Comparison of ENCODE assay signal across 16 mouse cellular contexts in genomic region chr9:69768136-69768875, GRCm38 (mm10). TPM values are rescaled to one million over a fixed set of nuclear protein-coding genes. Genes with fewer than 3 reads are reported as not detected.
DNase-seq lines count a peak whose midpoint lies in the region; ATAC-seq lines count a peak whose summit lies in the region.
"Had no signal": no experiment of that assay in that cellular context is flagged by ENCODE, and none has a peak within 500 bp of the region (broad histone marks: within the 10 kb centered on the region; RNA-seq: fewer than 3 reads in every experiment).

No protein-coding gene starts in this region.

- no peaks in the 10 kb centered on the region for H3K9me3 ChIP-seq in hindbrain, embryonic 12.5 days (replicated peaks)
- H3K9me3 ChIP-seq in midbrain, embryonic 14.5 days (ENCODE audit: control insufficient read depth, low read length), result no peaks in the 10 kb centered on the region
- H3K9me3 ChIP-seq in liver, embryonic 12.5 days (replicated peaks), result no peaks in the 10 kb centered on the region

- peaks cover 35% of the 10 kb centered on the region for H3K4me1 ChIP-seq in hindbrain, embryonic 12.5 days
- H3K4me1 ChIP-seq in midbrain, embryonic 14.5 days (ENCODE audit: control insufficient read depth, insufficient read depth, low read length), result peaks cover 23% of the 10 kb centered on the region
- no peaks in the 10 kb centered on the region for H3K4me1 ChIP-seq in liver, embryonic 12.5 days

- H3K27ac ChIP-seq in hindbrain, embryonic 12.5 days, result no peak overlapping the region
- no peak overlapping the region; the same call in 1 of the 2 replicates for H3K27ac ChIP-seq in midbrain, embryonic 14.5 days (replicated peaks; ENCODE audit: low read depth, low read length)
- no peak overlapping the region for H3K27ac ChIP-seq in liver, embryonic 12.5 days
- H3K27ac ChIP-seq: layer of hippocampus, adult 2 months had no signal

- no peak for ATAC-seq in hindbrain, embryonic 12.5 days (ENCODE audit: low FRiP score)
- ATAC-seq in midbrain, embryonic 14.5 days (ENCODE audit: low FRiP score, low TSS enrichment), result no peak
- ATAC-seq in liver, embryonic 12.5 days, result no peak
- ATAC-seq: CD4-positive, CD25-positive, alpha-beta regulatory T cell, adult 4 months had no signal

- H3K4me3 ChIP-seq in hindbrain, embryonic 12.5 days, result peak overlapping the region; percentile 5; the same call in 1 of the 2 replicates
- H3K4me3 ChIP-seq in midbrain, embryonic 14.5 days (replicated peaks; ENCODE audit: low read depth, low read length), result peak overlapping the region; percentile 17
- no peak overlapping the region for H3K4me3 ChIP-seq in liver, embryonic 12.5 days
- H3K4me3 ChIP-seq: layer of hippocampus, adult 2 months had no signal

- 0 out of 2 replicates have a peak overlapping the region, but pooled peaks have one; percentile 13 for H3K9ac ChIP-seq in hindbrain, embryonic 12.5 days
- H3K9ac ChIP-seq in midbrain, embryonic 14.5 days (replicated peaks; ENCODE audit: low read length), result no peak overlapping the region
- H3K9ac ChIP-seq in liver, embryonic 12.5 days, result no peak overlapping the region

- H3K27me3 ChIP-seq in hindbrain, embryonic 12.5 days, result peaks cover 92% of the 10 kb centered on the region
- peaks cover 76% of the 10 kb centered on the region for H3K27me3 ChIP-seq in midbrain, embryonic 14.5 days (ENCODE audit: control insufficient read depth, insufficient read depth, low read length)
- H3K27me3 ChIP-seq in liver, embryonic 12.5 days (replicated peaks), result peaks cover 100% of the 10 kb centered on the region

- H3K4me2 ChIP-seq in hindbrain, embryonic 12.5 days (replicated peaks), result peak overlapping the region; percentile 9
- peak overlapping the region; percentile 42 for H3K4me2 ChIP-seq in midbrain, embryonic 14.5 days (ENCODE audit: low read length)
- no peak overlapping the region for H3K4me2 ChIP-seq in liver, embryonic 12.5 days

- WGBS in hindbrain, embryonic 12.5 days, result under 1% methylated on average over 28 of the region's 28 CpGs
- WGBS in midbrain, embryonic 14.5 days, result under 1% methylated on average over 28 of the region's 28 CpGs
- 2% methylated on average over 28 of the region's 28 CpGs for WGBS in liver, embryonic 12.5 days (ENCODE audit: insufficient replicate concordance)

- peak; percentile 15 for DNase-seq in thymus, postnatal 25 days
- no peak for DNase-seq in thymus, postnatal 36 days
- peak; percentile 65 for DNase-seq in midbrain, embryonic 14.5 days
- DNase-seq in ovary, postnatal 36 days (ENCODE audit: low spot score), result no peak
- DNase-seq in kidney, adult 9 months, result no peak
- no peak for DNase-seq in layer of hippocampus, adult 9-11 months
- DNase-seq: adrenal gland, postnatal 25 days; cerebellum, adult 11-12 months; kidney, adult 8-10 months; right cerebral cortex, adult 18-20 months had no signal

- H3K36me3 ChIP-seq in hindbrain, embryonic 12.5 days, result no peaks in the 10 kb centered on the region
- no peaks in the 10 kb centered on the region for H3K36me3 ChIP-seq in midbrain, embryonic 14.5 days (ENCODE audit: control insufficient read depth, insufficient read depth, low read length)
- H3K36me3 ChIP-seq in liver, embryonic 12.5 days, result no peaks in the 10 kb centered on the region

RNA-seq across cellular contexts. Expression of gene Foxb1, which starts 7.6 kb away (rescaled TPM):
- polyA plus RNA-seq in hindbrain, embryonic 12.5 days (2016; fragmentation: Nextera tagmentation; extraction: Ambion mirVana), result 5.5 and 7.5 TPM in 2 replicates
- polyA plus RNA-seq in midbrain, embryonic 14.5 days (2014; fragmentation: Nextera tagmentation; extraction: Ambion mirVana), result 9.9 and 10.7 TPM in 2 replicates
- not detected in 2 replicates for polyA plus RNA-seq in liver, embryonic 12.5 days (2016; fragmentation: Nextera tagmentation; extraction: Ambion mirVana)
- polyA plus RNA-seq: CD4-positive, CD25-positive, alpha-beta regulatory T cell, adult 4 months; heart, postnatal 0 days; lung, embryonic 16.5 days had no signal

Comparison
In these comparisons a context has a peak if more than half of its experiments do, and no peak if none do; other contexts are left out.
1. DNase-seq: peak in thymus, postnatal 25 days (single experiment) and midbrain, embryonic 14.5 days (single experiment); none in thymus, postnatal 36 days (0 of 2), ovary, postnatal 36 days (single experiment), kidney, adult 9 months (single experiment) and layer of hippocampus, adult 9-11 months (single experiment).